Mouse (Mus musculus) liver, embryonic 13.5 days (tissue): ENCODE measurements around the gene Ncl. TPM values are rescaled to one million over a fixed set of nuclear protein-coding genes. Genes with fewer than 3 reads are reported as not detected.
A peak's percentile ranks its signal among the peaks of the same experiment; 100 is the strongest.

Experiments
- ATAC-seq: fragments of 200-750 bp; cut with Nextera tagmentation; 2 replicates; pipeline ENCODE4 v1.8.0; 2017; ENCODE audit warnings: low read depth, mild to moderate bottlenecking, moderate number of reproducible peaks, moderate library complexity
- DNase-seq: peaks from one replicate; pipeline ENCODE4 v3.0.0; 2022
- H3K27ac ChIP-seq: fragments of 300-500 bp; sonication (generic); 2 replicates; pipeline ENCODE4 v1.5.1; 2015; ENCODE audit warnings: moderate library complexity, mild to moderate bottlenecking, inconsistent platforms
- H3K27me3 ChIP-seq: fragments of 300-500 bp; sonication (generic); 2 replicates; pipeline ENCODE4 v1.6.1; 2015; ENCODE audit warnings: mild to moderate bottlenecking, inconsistent platforms
- H3K36me3 ChIP-seq: fragments of 300-500 bp; sonication (generic); 2 replicates; pipeline ENCODE4 v1.6.1; 2015; ENCODE audit warnings: mild to moderate bottlenecking, inconsistent platforms
- H3K4me1 ChIP-seq: fragments of 300-500 bp; sonication (generic); replicated peaks from 2 replicates; pipeline ENCODE4 v1.6.1; 2015; ENCODE audit warnings: inconsistent platforms
- H3K4me2 ChIP-seq: fragments of 300-500 bp; sonication (generic); 2 replicates; pipeline ENCODE4 v1.6.1; 2015; ENCODE audit warnings: inconsistent platforms, mild to moderate bottlenecking, moderate library complexity
- H3K4me3 ChIP-seq: fragments of 300-500 bp; sonication (generic); replicated peaks from 2 replicates; pipeline ENCODE4 v1.5.1; 2015; ENCODE audit warnings: mild to moderate bottlenecking, inconsistent platforms
- H3K9ac ChIP-seq: fragments of 300-500 bp; sonication (generic); 2 replicates; pipeline ENCODE4 v1.6.1; 2015; ENCODE audit warnings: mild to moderate bottlenecking, inconsistent platforms
- H3K9me3 ChIP-seq: fragments of 300-500 bp; sonication (generic); replicated peaks from 2 replicates; pipeline ENCODE4 v1.6.1; 2016; ENCODE audit warnings: inconsistent platforms
- WGBS: fragments of 180-500 bp; shearing (Covaris S2); methylation state at CpG from one replicate; pipeline ENCODE4 v1.1.7; 2015; ENCODE audit not compliant: insufficient replicate concordance; 5-methylcytosine and 5-hydroxymethylcytosine counted together
- polyA plus RNA-seq: library from polyadenylated mRNA; unstranded; fragments of >200 nt; fragmentation: Nextera tagmentation; extraction: Ambion mirVana; gene quantifications from 2 replicates; pipeline ENCODE4 v1.2.1, GENCODE M21; 2015

Gene Ncl
- polyA plus RNA-seq, 1 experiment from 2014 or later = 423 TPM

DNA sequence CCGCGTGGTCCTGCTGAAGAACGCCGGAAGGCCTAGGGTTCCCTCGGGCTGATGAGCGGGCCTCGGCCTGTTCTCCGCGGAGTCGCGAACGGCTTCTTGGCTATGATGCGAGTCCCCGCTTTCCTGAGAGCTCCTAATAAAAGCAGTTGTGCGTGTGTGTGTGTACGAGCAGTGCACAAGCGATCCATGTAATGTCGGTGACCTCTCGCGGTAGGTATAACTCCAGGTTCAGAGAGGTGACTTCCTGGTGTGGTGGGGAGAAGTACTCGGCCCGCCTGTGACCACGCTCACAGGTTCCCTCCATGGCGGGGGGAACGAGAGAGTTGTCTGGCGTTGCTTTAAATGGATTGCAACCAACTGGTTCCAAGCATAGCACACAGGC lies 589 bp upstream of the Ncl start:
- Histone ChIP-seq H3K9ac (peak overlapping the region; percentile 92), H3K4me2 (peak overlapping the region; percentile 95), H3K36me3 (peaks cover 32% of the 10 kb centered on the region), H3K27me3 (no peaks in the 10 kb centered on the region), H3K27ac (peak overlapping the region; percentile 85), H3K4me1 (peaks cover 60% of the 10 kb centered on the region), H3K9me3 (no peaks in the 10 kb centered on the region), H3K4me3 (peak overlapping the region; percentile 87)
- DNase-seq = no peak
- WGBS = under 1% methylated on average over 26 of the region's 26 CpGs
- ATAC-seq = peak; percentile 13

DNA sequence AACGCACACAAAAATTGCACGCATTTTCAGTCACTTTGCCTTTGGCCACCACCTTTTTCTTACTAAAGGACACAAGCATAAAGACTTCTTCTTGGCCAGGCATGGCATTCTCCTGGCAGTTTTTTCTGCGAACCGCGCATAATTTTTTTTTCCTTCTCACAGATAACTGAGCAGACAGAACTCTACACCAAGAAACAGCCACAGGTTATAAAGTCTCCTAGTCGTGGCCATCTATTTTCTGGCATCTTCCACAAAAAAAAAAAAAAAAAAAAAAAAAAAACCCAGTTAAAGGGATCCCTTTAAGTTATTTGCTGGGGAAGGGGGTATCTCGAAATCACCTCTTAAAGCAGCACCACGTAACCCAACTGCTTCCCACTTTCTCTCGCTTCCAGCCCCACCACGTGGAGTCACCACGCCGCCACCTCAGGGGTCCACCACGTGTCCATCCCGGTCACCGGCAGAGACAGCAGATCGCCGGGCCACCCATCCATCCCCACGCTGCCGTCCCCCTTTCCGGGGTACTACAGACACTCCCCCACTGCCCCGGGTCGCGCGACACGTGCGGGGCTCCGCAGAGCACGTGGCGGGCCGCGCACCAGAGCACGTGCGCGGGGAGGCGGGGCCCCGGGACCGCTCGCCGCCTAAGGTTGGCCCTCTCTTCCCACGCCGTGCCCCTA lies 833 bp downstream of the Ncl start:
- Histone ChIP-seq H3K36me3 (peaks cover 46% of the 10 kb centered on the region), H3K27ac (peak overlapping the region; percentile 98), H3K9me3 (no peaks in the 10 kb centered on the region), H3K27me3 (no peaks in the 10 kb centered on the region), H3K4me2 (peak overlapping the region; percentile 96), H3K9ac (peak overlapping the region; percentile 98), H3K4me3 (peak overlapping the region; percentile 98), H3K4me1 (peaks cover 60% of the 10 kb centered on the region)
- no peak for DNase-seq
- peak; percentile 22; the same call in 1 of the 2 replicates for ATAC-seq
- WGBS = under 1% methylated on average over 39 of the region's 41 CpGs

DNA sequence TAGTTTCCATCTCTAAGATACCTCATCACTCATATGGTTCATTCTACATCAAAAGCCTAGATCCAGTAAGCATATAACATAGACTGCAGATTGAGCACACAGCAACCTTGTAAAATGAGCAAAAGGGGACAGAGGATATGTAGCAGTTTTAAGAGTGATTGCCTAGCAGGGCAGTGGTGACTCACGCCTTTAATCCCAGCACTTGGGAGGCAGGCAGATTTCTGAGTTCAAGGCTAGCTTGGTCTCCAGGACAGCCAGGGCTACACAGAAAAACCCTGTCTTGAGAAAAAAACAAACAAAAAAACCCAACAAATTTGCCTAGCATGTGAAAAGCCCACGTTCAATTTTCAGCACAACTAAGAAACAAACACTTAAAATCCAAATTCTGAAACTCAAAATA lies 5.0 kb downstream of the Ncl start:
- no peak for ATAC-seq
- H3K4me3 ChIP-seq = no peak overlapping the region
- H3K27me3 ChIP-seq = no peaks in the 10 kb centered on the region
- H3K9me3 ChIP-seq = no peaks in the 10 kb centered on the region
- no peak overlapping the region for H3K4me2 ChIP-seq
- no peak overlapping the region for H3K9ac ChIP-seq
- no peak overlapping the region; the same call in 1 of the 2 replicates for H3K27ac ChIP-seq
- H3K4me1 ChIP-seq = peaks cover 31% of the 10 kb centered on the region
- 69% methylated on average over 2 of the region's 2 CpGs for WGBS
- DNase-seq = no peak
- H3K36me3 ChIP-seq = peaks cover 86% of the 10 kb centered on the region

DNA sequence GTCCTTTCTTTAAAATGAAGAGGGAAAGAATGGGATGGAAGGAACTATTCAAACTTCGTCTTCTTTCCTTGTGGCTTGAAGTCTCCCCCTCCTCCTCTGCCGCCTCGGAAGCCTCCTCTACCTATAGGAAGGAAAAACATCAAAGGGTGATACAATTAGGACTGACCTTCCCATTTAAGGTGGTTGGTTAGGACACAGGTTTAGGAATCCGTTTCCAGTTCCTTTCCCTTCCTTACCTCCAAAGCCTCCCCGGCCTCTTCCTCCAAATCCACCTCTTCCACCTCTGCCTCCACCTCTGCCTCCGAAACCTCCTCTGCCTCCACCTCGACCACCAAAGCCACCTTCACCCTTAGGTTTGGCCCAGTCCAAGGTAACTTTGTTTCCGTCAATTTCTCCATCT lies 8.6 kb downstream of the Ncl start:
- WGBS = 78% methylated on average over 8 of the region's 8 CpGs
- no peak for ATAC-seq

DNA sequence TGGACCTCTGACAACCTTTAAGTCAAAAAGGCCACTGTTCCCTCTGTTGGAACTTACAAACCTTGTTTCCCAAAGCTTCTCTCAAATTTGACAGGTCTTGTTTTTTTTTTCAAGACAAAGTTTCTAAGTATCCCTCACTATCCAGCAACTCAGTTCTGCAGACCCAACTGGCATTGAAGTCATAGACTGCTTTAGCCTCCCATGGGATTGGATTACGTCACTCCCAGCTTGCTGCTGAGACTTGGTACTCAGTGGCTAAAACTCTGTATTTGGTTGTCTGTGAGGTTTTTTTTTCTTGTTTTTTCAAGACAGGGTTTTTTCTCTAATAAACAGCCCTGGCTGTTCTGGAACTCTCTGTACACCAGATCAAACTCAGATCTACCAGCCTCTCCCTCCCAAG lies 9.5 kb downstream of the Ncl start:
- DNase-seq (no peak), ATAC-seq (no peak)
- no peak overlapping the region for H3K27ac ChIP-seq
- 92% methylated on average over 1 of the region's 1 CpGs for WGBS
- H3K36me3 ChIP-seq = peaks cover 79% of the 10 kb centered on the region
- no peak overlapping the region for H3K4me3 ChIP-seq
- H3K9me3 ChIP-seq = no peaks in the 10 kb centered on the region
- H3K27me3 ChIP-seq = no peaks in the 10 kb centered on the region
- H3K4me1 ChIP-seq = peaks cover 4% of the 10 kb centered on the region; the same call in 1 of the 2 replicates
- H3K4me2 ChIP-seq = no peak overlapping the region
- no peak overlapping the region for H3K9ac ChIP-seq

More for the DNA sequence above, 8.6 kb downstream of the Ncl start:
- no peaks in the 10 kb centered on the region for H3K27me3 ChIP-seq
- peaks cover 88% of the 10 kb centered on the region for H3K36me3 ChIP-seq
- DNase-seq = no peak
- no peak overlapping the region for H3K4me2 ChIP-seq
- H3K4me1 ChIP-seq = peaks cover 10% of the 10 kb centered on the region; the same call in 1 of the 2 replicates
- no peak overlapping the region for H3K27ac ChIP-seq
- no peaks in the 10 kb centered on the region for H3K9me3 ChIP-seq
- H3K4me3 ChIP-seq = no peak overlapping the region
- no peak overlapping the region for H3K9ac ChIP-seq

DNA sequence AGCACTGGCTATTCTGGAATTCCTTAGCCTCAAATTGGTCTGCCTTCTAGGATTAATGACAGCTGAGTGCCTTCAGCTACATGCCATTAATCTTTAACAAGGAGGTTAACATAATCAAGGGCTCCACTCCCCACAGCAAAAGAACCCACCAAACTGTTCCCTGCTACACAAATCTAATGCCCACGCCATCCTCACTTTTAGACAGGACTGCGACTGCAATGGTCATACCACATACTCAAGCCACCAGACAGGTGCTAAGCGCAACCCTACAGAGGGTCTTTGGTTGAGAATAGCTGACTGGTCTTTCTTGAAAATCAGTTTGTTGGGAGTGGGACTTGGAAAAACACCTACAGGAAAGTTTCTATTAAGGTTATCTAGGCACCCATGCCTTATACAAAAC lies 10.0 kb downstream of the Ncl start:
- ATAC-seq = 0 out of 2 replicates have a peak, but pooled peaks have one; percentile 3
- H3K9me3 ChIP-seq = no peaks in the 10 kb centered on the region
- 81% methylated on average over 3 of the region's 3 CpGs for WGBS
- H3K27ac ChIP-seq = peak overlapping the region; percentile 44; the same call in 1 of the 2 replicates
- H3K4me3 ChIP-seq = no peak overlapping the region
- peaks cover 74% of the 10 kb centered on the region for H3K36me3 ChIP-seq
- H3K4me1 ChIP-seq = peaks cover 9% of the 10 kb centered on the region; the same call in 1 of the 2 replicates
- no peak for DNase-seq
- H3K27me3 ChIP-seq = no peaks in the 10 kb centered on the region
- no peak overlapping the region for H3K9ac ChIP-seq
- no peak overlapping the region for H3K4me2 ChIP-seq

DNA sequence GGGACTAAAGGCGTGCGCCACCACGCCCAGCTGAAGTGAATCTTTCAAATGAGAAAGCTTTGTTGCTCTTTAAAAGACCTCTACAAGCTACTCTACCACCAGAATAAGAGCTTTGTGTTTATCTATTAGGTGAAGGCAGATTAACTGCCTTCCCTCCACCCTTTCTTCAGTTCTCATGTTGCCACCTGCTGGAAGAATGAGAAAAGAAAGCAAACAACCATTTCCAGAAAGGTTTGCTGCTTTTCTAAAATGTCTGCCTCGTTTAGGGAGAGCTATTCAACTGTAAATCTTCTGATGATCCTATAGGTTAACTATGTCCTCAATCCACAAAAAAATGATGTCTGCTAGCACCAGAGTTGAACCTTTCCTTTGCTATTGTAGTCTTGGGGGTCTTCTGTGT lies 10.4 kb downstream of the Ncl start:
- ATAC-seq (0 out of 2 replicates have a peak, but pooled peaks have one; percentile 3), DNase-seq (no peak)
- 0 out of 2 replicates have a peak overlapping the region, but pooled peaks have one; percentile 44 for H3K27ac ChIP-seq
- no peak overlapping the region for H3K9ac ChIP-seq
- H3K27me3 ChIP-seq = no peaks in the 10 kb centered on the region
- WGBS = 67% methylated on average over 4 of the region's 4 CpGs
- no peak overlapping the region for H3K4me3 ChIP-seq
- H3K4me1 ChIP-seq = peaks cover 9% of the 10 kb centered on the region; the same call in 1 of the 2 replicates
- peaks cover 70% of the 10 kb centered on the region for H3K36me3 ChIP-seq
- H3K4me2 ChIP-seq = no peak overlapping the region
- no peaks in the 10 kb centered on the region for H3K9me3 ChIP-seq

DNA sequence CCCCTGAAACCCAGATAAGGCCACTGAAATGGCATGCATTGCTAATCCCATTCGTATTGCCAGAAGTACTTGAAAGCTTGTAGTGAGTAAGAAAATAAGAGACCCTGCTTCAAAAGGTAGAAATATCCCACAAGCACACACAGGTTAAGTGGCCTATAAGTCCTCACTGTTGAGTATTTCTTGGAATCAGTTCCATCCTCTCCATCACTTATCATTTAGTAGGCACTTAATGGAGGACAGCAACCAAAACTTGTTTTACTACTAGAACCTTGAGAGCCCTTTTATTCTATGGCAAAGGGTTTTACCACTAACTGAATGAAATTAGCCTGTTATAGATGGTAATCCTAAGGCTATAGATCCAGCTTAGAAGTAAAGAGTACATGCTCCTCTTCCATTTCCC lies 11.1 kb downstream of the Ncl start:
- Histone ChIP-seq H3K9me3 (no peaks in the 10 kb centered on the region), H3K9ac (no peak overlapping the region), H3K27me3 (no peaks in the 10 kb centered on the region), H3K4me2 (no peak overlapping the region), H3K4me1 (peaks cover 5% of the 10 kb centered on the region; the same call in 1 of the 2 replicates), H3K4me3 (no peak overlapping the region), H3K36me3 (peaks cover 63% of the 10 kb centered on the region), H3K27ac (no peak overlapping the region)
- ATAC-seq (no peak), DNase-seq (no peak)
- 62% methylated on average over 1 of the region's 1 CpGs for WGBS

DNA sequence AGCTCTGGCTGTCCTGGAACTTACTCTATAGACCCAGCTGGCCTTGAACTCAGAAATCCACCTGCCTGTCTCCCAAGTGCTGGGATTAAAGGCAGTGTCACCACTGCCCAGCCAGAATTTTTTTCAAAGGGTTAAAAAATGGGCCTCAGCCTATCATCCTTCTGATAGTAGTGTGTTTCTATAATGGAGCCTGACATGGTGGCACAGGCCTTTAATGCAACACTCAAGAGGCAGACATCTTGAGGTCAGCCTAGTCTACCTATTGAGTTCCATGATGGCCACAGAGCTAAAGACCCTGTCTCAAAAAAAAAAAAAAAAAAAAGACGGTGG lies 11.5 kb downstream of the Ncl start:
- ATAC-seq (no peak), DNase-seq (no peak)
- Histone ChIP-seq H3K27me3 (no peaks in the 10 kb centered on the region), H3K4me3 (no peak overlapping the region), H3K4me1 (peaks cover 5% of the 10 kb centered on the region; the same call in 1 of the 2 replicates), H3K9ac (no peak overlapping the region), H3K9me3 (no peaks in the 10 kb centered on the region), H3K4me2 (no peak overlapping the region), H3K36me3 (peaks cover 60% of the 10 kb centered on the region), H3K27ac (no peak overlapping the region)
- WGBS = 50% methylated on average over 1 of the region's 1 CpGs

DNA sequence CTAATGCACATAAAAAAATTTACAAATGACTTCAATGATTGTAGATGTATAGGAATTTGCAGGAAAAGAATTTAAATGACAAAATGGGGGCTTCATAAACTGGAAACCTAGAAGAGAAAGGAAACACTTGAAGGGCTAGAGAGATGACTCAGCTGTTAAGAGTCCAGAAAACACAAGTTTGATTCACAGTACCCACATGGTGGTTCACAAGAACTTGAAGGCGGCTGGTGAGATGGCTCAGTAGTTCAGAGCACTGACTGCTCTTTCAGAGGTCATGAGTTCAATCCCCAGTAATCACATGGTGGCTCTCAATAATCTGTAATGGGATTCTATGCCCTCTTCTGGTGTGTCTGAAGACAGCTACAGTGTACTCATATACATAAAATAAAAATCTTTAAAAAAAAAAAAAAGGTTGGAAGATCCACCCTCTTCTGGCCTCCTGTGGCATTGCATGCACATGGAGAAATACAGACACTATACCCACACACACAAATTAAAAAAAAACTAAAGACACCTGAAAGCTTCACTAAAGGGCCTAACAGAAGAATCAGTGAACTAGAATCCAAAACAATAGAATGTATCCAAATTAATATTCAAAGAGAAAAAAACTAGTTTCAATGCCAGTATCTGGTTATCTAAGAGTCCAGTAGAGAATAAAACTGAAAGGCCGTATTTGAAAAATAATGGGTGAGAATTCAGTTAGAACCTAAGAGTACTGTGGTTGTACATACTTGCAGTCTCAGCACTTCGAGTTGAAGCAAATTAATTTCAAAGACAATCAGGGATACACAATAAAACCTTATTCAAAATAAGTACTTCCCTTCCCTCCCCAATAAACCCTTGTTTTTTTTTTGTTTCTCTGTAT lies 12.1 kb downstream of the Ncl start:
- DNase-seq (no peak), ATAC-seq (no peak)
- Histone ChIP-seq H3K4me3 (no peak overlapping the region), H3K27me3 (no peaks in the 10 kb centered on the region), H3K9ac (no peak overlapping the region), H3K4me1 (peaks cover 5% of the 10 kb centered on the region; the same call in 1 of the 2 replicates), H3K4me2 (no peak overlapping the region), H3K9me3 (no peaks in the 10 kb centered on the region), H3K27ac (no peak overlapping the region), H3K36me3 (peaks cover 54% of the 10 kb centered on the region)
- 68% methylated on average over 3 of the region's 3 CpGs for WGBS

DNA sequence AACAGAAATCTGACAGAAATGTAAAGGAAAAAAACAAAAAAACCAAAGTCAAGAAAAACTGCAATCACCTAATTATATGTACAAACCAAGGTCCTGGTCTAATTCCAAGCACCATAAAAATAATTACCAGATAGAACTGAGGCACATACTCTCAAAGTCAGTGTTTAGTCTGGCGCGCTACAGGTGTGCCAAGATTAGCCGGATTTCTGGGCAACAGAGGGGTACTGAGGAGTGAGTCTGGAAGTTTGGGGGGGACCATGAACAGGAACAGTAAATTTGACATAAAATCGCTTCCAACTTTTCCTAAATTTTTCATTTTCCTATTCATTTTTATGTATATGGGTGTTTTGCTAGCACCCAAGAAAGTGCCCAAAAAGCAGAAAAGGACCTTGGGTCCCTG lies 13.2 kb downstream of the Ncl start:
- ATAC-seq = no peak
- Histone ChIP-seq H3K27me3 (no peaks in the 10 kb centered on the region), H3K4me1 (peaks cover 5% of the 10 kb centered on the region; the same call in 1 of the 2 replicates), H3K4me3 (no peak overlapping the region), H3K9me3 (no peaks in the 10 kb centered on the region), H3K4me2 (no peak overlapping the region), H3K36me3 (peaks cover 43% of the 10 kb centered on the region), H3K9ac (no peak overlapping the region), H3K27ac (no peak overlapping the region)
- DNase-seq = no peak
- 83% methylated on average over 4 of the region's 4 CpGs for WGBS
